Mouse (Mus musculus) granulocyte monocyte progenitor cell, adult 5-6 weeks (primary cell): ENCODE data around the gene Muc3. TPM values are rescaled to one million over a fixed set of nuclear protein-coding genes. Genes with fewer than 3 reads are reported as not detected.

Experiments
- ATAC-seq: replicated peaks from 2 replicates; pipeline ENCODE4 v1.8.0; 2016; ENCODE audit warnings: mild to moderate bottlenecking, moderate TSS enrichment, inconsistent platforms; ENCODE audit not compliant: poor library complexity, severe bottlenecking
- total RNA-seq, 2 experiments: library from RNA; stranded (forward) in 1 of 2; stranded (reverse) in 1 of 2; fragments of 200-712, 200-1000 nt in 1 of 2; fragments of >200 nt in 1 of 2; fragmentation: Nextera tagmentation in 1 of 2; gene quantifications; 2 replicates each; pipeline ENCODE4 v1.2.3; 2014 to 2017

The Muc3 gene
- not detected in 2 replicates for total RNA-seq (2014; fragmentation: Nextera tagmentation)
- total RNA-seq (2017), result not detected in 2 replicates

- ATAC-seq, result 0 out of 2 replicates have a peak, but pooled peaks have one; percentile 21
These were observed at the start of gene Muc3 for GRCm38 (mm10) chr5:137149272-137149882. Gene Muc3 (minus strand): TSS chr5:137149322.

- ATAC-seq, result peak; percentile 84
These were observed 45.5 kb upstream of the Muc3 start for GRCm38 (mm10) chr5:137194488-137195120.

GRCm38 (mm10) chr5:137193279-137193952 is 44.3 kb upstream of the Muc3 start:
- no peak for ATAC-seq

- peak; percentile 91 for ATAC-seq
These were observed 40.2 kb upstream of the Muc3 start for GRCm38 (mm10) chr5:137189326-137189725.

- no peak for ATAC-seq
These were observed 36.2 kb upstream of the Muc3 start for GRCm38 (mm10) chr5:137185362-137185761.

- ATAC-seq, result peak; percentile 100
These were observed 30.7 kb upstream of the Muc3 start for GRCm38 (mm10) chr5:137179646-137180374.

- ATAC-seq, result no peak
These were observed 24.8 kb upstream of the Muc3 start for GRCm38 (mm10) chr5:137173967-137174366.

GRCm38 (mm10) chr5:137172591-137172990 is 23.5 kb upstream of the Muc3 start:
- ATAC-seq, result no peak

GRCm38 (mm10) chr5:137171478-137171877 is 22.4 kb upstream of the Muc3 start:
- ATAC-seq, result no peak

GRCm38 (mm10) chr5:137170836-137171380 is 21.8 kb upstream of the Muc3 start:
- no peak for ATAC-seq

GRCm38 (mm10) chr5:137167539-137167938 is 18.4 kb upstream of the Muc3 start:
- no peak for ATAC-seq

GRCm38 (mm10) chr5:137166012-137166411 is 16.9 kb upstream of the Muc3 start:
- ATAC-seq, result no peak

GRCm38 (mm10) chr5:137161853-137162252 is 12.7 kb upstream of the Muc3 start:
- no peak for ATAC-seq

- ATAC-seq, result peak; percentile 94
These were observed 10.3 kb upstream of the Muc3 start for GRCm38 (mm10) chr5:137159461-137159860.

GRCm38 (mm10) chr5:137153289-137153688 is 4.2 kb upstream of the Muc3 start:
- no peak for ATAC-seq

GRCm38 (mm10) chr5:137152623-137153022 is 3.5 kb upstream of the Muc3 start:
- no peak for ATAC-seq

- no peak for ATAC-seq
These were observed 8.3 kb downstream of the Muc3 start for GRCm38 (mm10) chr5:137140836-137141235.

- ATAC-seq, result no peak
These were observed 10.1 kb downstream of the Muc3 start for GRCm38 (mm10) chr5:137138977-137139376.

- no peak for ATAC-seq
These were observed 14.2 kb downstream of the Muc3 start for GRCm38 (mm10) chr5:137134959-137135358.

- ATAC-seq, result peak; percentile 77
These were observed 17.6 kb downstream of the Muc3 start for GRCm38 (mm10) chr5:137131490-137131889.
